Mouse (Mus musculus): ENCODE measurements around the gene Enpp4. TPM values are rescaled to one million over a fixed set of nuclear protein-coding genes. Genes with fewer than 3 reads are reported as not detected.

Gene Enpp4
- polyA plus RNA-seq, 1 experiment from 2014 or later: 4.9 TPM

DNA sequence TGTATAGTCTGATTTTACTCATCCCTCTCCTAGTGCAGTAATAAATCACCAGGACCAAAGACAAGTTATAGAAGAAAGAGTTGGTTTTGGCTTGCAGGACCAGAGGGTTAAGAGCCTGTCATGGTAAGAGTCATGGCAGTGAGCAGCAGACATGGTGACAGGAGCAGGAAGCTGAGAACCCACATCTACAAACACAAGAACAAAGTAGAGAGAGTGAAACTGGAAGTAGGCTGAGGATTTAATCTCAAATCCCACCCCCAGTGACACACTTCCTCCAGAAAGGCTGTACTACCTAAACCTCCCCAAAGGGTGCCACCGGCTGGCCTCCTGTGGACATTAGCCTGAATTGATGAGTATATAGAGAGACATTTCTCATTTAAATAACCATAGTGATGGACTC, 44.8 kb downstream of the Enpp4 start:
- WGBS: 94% methylated on average over 1 of the region's 1 CpGs
- no peaks in the 10 kb centered on the region for H3K4me1 ChIP-seq (ENCODE audit: control insufficient read depth, insufficient read depth, low read length)

DNA sequence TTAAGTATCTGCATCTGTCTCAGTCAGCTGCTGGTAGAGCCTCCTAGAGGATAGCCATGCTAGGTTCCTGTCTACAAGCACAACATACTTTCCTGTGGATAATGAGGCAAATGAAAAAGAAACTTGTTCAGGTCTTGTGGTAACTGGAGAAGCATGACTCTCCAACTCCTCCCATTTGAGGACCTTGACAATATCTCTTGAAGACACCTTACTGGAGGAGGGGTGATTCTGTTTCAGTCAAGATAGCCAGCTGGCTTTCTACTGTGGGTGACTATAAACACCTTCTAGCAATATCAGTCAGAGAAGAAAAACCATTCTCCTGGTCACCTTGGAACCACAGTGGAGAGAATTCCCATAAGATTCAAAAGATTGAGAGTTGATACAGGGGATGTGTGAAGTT, 47.5 kb downstream of the Enpp4 start:
- no peak overlapping the region for H3K27ac ChIP-seq (ENCODE audit: low read length)

More for the DNA sequence above, 44.8 kb downstream of the Enpp4 start:
- ATAC-seq (ENCODE audit: insufficient number of reproducible peaks, insufficient read depth, low FRiP score, low read depth): no peak
- Histone ChIP-seq H3K9me3 (ENCODE audit: control insufficient read depth, low read depth, low read length) (no peaks in the 10 kb centered on the region), H3K27me3 (ENCODE audit: control insufficient read depth, insufficient read depth, low read length) (no peaks in the 10 kb centered on the region), H3K4me3 (ENCODE audit: low read depth, low read length) (no peak overlapping the region), H3K27ac (ENCODE audit: low read length) (no peak overlapping the region), H3K4me2 (replicated peaks; ENCODE audit: low read depth, low read length) (no peak overlapping the region), H3K9ac (replicated peaks; ENCODE audit: low read depth, low read length) (no peak overlapping the region), H3K36me3 (ENCODE audit: control insufficient read depth, insufficient read depth, low read length) (no peaks in the 10 kb centered on the region)

DNA sequence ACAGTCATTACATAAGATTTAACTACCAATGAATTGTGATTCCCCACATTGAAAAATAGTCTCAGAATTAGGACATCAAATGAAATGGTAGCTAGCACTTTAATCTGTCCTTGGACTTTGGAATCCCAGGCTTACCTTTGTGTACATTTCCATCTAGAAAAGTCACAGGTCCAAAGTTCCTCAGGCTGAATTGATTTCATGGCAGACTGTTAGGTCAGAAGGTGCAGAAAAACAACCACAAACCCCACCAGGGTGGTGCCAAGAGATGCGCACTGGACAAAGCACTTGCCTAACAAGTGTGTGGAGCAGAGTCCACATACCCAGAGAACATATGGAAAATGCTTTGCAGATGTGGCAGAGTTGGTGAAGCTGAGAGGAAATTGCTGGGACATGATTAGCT, 48.5 kb downstream of the Enpp4 start:
- 79% methylated on average over 1 of the region's 1 CpGs for WGBS
- Histone ChIP-seq H3K9ac (replicated peaks; ENCODE audit: low read depth, low read length) (no peak overlapping the region), H3K4me2 (replicated peaks; ENCODE audit: low read depth, low read length) (no peak overlapping the region), H3K27me3 (ENCODE audit: control insufficient read depth, insufficient read depth, low read length) (no peaks in the 10 kb centered on the region), H3K36me3 (ENCODE audit: control insufficient read depth, insufficient read depth, low read length) (no peaks in the 10 kb centered on the region), H3K27ac (ENCODE audit: low read length) (no peak overlapping the region), H3K4me1 (ENCODE audit: control insufficient read depth, insufficient read depth, low read length) (no peaks in the 10 kb centered on the region), H3K9me3 (ENCODE audit: control insufficient read depth, low read depth, low read length) (no peaks in the 10 kb centered on the region), H3K4me3 (ENCODE audit: low read depth, low read length) (no peak overlapping the region)
- no peak for ATAC-seq (ENCODE audit: insufficient number of reproducible peaks, insufficient read depth, low FRiP score, low read depth)

More for the DNA sequence above, 47.5 kb downstream of the Enpp4 start:
- ATAC-seq (ENCODE audit: insufficient number of reproducible peaks, insufficient read depth, low FRiP score, low read depth): no peak
- no peaks in the 10 kb centered on the region for H3K27me3 ChIP-seq (ENCODE audit: control insufficient read depth, insufficient read depth, low read length)
- H3K9me3 ChIP-seq (ENCODE audit: control insufficient read depth, low read depth, low read length): no peaks in the 10 kb centered on the region
- H3K9ac ChIP-seq (replicated peaks; ENCODE audit: low read depth, low read length): no peak overlapping the region
- no peak overlapping the region for H3K4me2 ChIP-seq (replicated peaks; ENCODE audit: low read depth, low read length)
- H3K4me1 ChIP-seq (ENCODE audit: control insufficient read depth, insufficient read depth, low read length): no peaks in the 10 kb centered on the region
- H3K4me3 ChIP-seq (ENCODE audit: low read depth, low read length): no peak overlapping the region
- H3K36me3 ChIP-seq (ENCODE audit: control insufficient read depth, insufficient read depth, low read length): no peaks in the 10 kb centered on the region

DNA sequence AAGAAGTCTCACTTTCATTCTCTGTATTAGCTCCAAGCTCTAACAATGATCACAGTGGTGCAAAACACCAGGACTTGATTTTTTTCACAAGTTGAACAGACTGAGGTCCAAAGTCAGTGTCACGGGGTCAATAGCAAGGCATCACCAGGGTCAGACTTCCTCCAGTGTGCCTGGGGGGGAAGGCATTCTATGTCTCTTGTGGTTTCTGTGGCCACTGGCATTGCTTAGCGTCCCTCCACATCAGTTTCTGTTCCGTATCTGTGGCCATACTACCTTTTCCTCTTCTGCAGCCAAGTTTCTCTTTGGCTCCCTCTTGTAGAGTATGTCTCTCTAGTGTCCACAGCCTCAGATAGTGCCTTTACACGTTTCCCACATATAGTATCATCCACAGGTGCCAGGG, 52.2 kb downstream of the Enpp4 start:
- ATAC-seq (ENCODE audit: insufficient number of reproducible peaks, insufficient read depth, low FRiP score, low read depth): no peak
- Histone ChIP-seq H3K9me3 (ENCODE audit: control insufficient read depth, low read depth, low read length) (no peaks in the 10 kb centered on the region), H3K4me1 (ENCODE audit: control insufficient read depth, insufficient read depth, low read length) (no peaks in the 10 kb centered on the region), H3K9ac (replicated peaks; ENCODE audit: low read depth, low read length) (no peak overlapping the region), H3K27me3 (ENCODE audit: control insufficient read depth, insufficient read depth, low read length) (no peaks in the 10 kb centered on the region), H3K36me3 (ENCODE audit: control insufficient read depth, insufficient read depth, low read length) (no peaks in the 10 kb centered on the region), H3K4me2 (replicated peaks; ENCODE audit: low read depth, low read length) (no peak overlapping the region), H3K4me3 (ENCODE audit: low read depth, low read length) (no peak overlapping the region), H3K27ac (ENCODE audit: low read length) (no peak overlapping the region)
- WGBS: 73% methylated on average over 4 of the region's 4 CpGs

Other genes with a start within 250 kb of the Enpp4 start
- gene Enpp5, start 27.0 kb downstream of the Enpp4 start, polyA plus RNA-seq (2014; fragmentation: Nextera tagmentation; extraction: Ambion mirVana): 19.1 and 19.9 TPM in 2 replicates
- 0.59 and 1.4 TPM in 2 replicates for gene Clic5, start 82.8 kb upstream of the Enpp4 start, polyA plus RNA-seq (2014; fragmentation: Nextera tagmentation; extraction: Ambion mirVana)

Measured in stomach, embryonic 14.5 days (tissue).